Mouse (Mus musculus): Measurements from ENCODE around the gene Slc22a22. TPM values are rescaled to one million over a fixed set of nuclear protein-coding genes. Genes with fewer than 3 reads are reported as not detected.
"Not testable (repeated sequence)": the region's sequence is repeated elsewhere in the genome, so short reads cannot be mapped to it uniquely, and the experiment has no call there.

Gene Slc22a22
- polyA plus RNA-seq, 1 experiment from 2014 or later, result not detected

DNA sequence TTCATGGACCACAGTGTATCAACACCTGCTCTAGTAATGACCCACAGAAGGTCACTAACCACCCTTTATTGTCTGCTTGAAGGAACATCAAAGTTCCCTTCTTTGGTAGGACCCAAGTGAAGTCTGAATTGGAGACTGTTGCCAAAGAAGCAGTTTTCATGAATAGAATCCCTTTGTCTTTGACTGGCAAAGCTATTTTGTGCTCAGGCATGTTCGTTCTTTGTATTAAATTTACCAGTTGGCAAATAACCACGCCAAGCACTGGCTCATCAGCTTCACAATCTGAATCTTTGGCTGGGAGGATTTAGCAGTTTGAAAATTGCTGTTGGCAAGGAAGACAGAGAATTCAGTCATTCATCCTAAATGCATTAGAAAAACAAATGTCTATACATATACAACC, 160.9 kb downstream of the Slc22a22 start:
- Histone ChIP-seq H3K9me3 (ENCODE audit: control insufficient read depth, low read length) (no peaks in the 10 kb centered on the region; the same call in 1 of the 2 replicates), H3K9ac (ENCODE audit: low read length) (no peak overlapping the region)
- no peak for ATAC-seq (ENCODE audit: low FRiP score)

DNA sequence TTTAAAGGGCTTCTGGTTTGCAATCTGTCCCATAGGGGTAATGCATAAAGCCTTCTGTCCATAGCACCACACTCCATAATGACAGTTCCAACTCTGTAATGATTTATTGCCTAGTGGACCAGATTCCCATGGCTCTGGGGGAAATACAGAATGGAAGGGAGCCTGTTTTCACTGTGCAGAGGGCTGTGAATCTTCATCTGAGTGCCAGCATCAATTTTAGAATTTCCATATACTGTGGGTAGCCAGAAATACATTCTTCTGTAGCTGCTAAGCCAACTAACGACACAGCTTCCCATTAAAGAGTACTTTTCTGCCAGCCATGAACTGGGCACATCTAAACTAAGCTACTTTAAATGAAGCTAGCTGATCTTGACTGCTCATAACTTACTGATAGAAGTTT, 174.7 kb downstream of the Slc22a22 start:
- no peak overlapping the region for H3K4me3 ChIP-seq (ENCODE audit: low read depth, low read length)
- H3K9ac ChIP-seq (ENCODE audit: low read length), result no peak overlapping the region
- no peaks in the 10 kb centered on the region for H3K9me3 ChIP-seq (ENCODE audit: control insufficient read depth, low read length)
- H3K27ac ChIP-seq (ENCODE audit: low read depth, low read length), result no peak overlapping the region
- H3K36me3 ChIP-seq (ENCODE audit: control insufficient read depth, insufficient read depth, low read length), result no peaks in the 10 kb centered on the region
- ATAC-seq (ENCODE audit: low FRiP score), result no peak
- 76% methylated on average over 1 of the region's 1 CpGs for WGBS
- DNase-seq (ENCODE audit: low spot score, missing footprints), result no peak
- no peak overlapping the region for H3K4me2 ChIP-seq
- H3K4me1 ChIP-seq (ENCODE audit: control insufficient read depth, insufficient read depth, low read length), result no peaks in the 10 kb centered on the region
- no peaks in the 10 kb centered on the region for H3K27me3 ChIP-seq (ENCODE audit: control insufficient read depth, insufficient read depth, low read length)

More for the DNA sequence above, 160.9 kb downstream of the Slc22a22 start:
- 83% methylated on average over 2 of the region's 2 CpGs for WGBS
- Histone ChIP-seq H3K4me3 (ENCODE audit: low read depth, low read length) (no peak overlapping the region), H3K4me1 (ENCODE audit: control insufficient read depth, insufficient read depth, low read length) (no peaks in the 10 kb centered on the region), H3K36me3 (ENCODE audit: control insufficient read depth, insufficient read depth, low read length) (no peaks in the 10 kb centered on the region), H3K27ac (ENCODE audit: low read depth, low read length) (no peak overlapping the region), H3K4me2 (no peak overlapping the region), H3K27me3 (ENCODE audit: control insufficient read depth, insufficient read depth, low read length) (no peaks in the 10 kb centered on the region)
- no peak for DNase-seq (ENCODE audit: low spot score, missing footprints)

- H3K27ac ChIP-seq (ENCODE audit: low read depth, low read length), result no peak overlapping the region
- H3K4me2 ChIP-seq, result no peak overlapping the region
- ATAC-seq (ENCODE audit: low FRiP score), result no peak
- H3K27me3 ChIP-seq (ENCODE audit: control insufficient read depth, insufficient read depth, low read length), result no peaks in the 10 kb centered on the region
- H3K9me3 ChIP-seq (ENCODE audit: control insufficient read depth, low read length), result no peaks in the 10 kb centered on the region
- no peak for DNase-seq (ENCODE audit: low spot score, missing footprints)
- H3K4me1 ChIP-seq (ENCODE audit: control insufficient read depth, insufficient read depth, low read length), result no peaks in the 10 kb centered on the region
- no peaks in the 10 kb centered on the region for H3K36me3 ChIP-seq (ENCODE audit: control insufficient read depth, insufficient read depth, low read length)
- 67% methylated on average over 1 of the region's 1 CpGs for WGBS
- no peak overlapping the region for H3K9ac ChIP-seq (ENCODE audit: low read length)
- H3K4me3 ChIP-seq (ENCODE audit: low read depth, low read length), result no peak overlapping the region
Measured at GRCm38 (mm10) chr15:57278505-57278904, 198.9 kb downstream of the Slc22a22 start.

GRCm38 (mm10) chr15:57276411-57276810, 201.0 kb downstream of the Slc22a22 start:
- no peaks in the 10 kb centered on the region for H3K4me1 ChIP-seq (ENCODE audit: control insufficient read depth, insufficient read depth, low read length)
- ATAC-seq (ENCODE audit: low FRiP score), result no peak

DNA sequence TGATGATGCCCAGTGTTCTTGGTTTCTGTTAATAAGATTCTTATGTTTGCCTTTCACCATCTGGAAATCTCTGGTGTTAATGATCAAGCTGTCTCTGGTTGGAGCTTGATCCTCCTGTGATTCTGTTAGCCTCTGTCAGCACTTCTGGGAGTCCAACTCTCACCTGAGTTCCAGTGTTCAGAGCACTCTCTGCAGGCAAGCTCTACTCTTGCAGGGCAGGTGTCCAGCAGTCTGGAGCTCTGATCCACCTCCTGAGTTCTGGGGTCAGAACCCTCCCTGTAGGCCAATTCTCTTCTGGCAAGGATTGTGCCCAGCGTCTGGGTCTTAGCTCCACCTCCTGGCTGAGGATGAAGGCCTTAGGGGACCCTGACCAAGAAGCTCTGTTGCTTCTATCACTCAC, 237.4 kb downstream of the Slc22a22 start:
- H3K27me3 ChIP-seq (ENCODE audit: control insufficient read depth, insufficient read depth, low read length); H3K9ac ChIP-seq (ENCODE audit: low read length); H3K36me3 ChIP-seq (ENCODE audit: control insufficient read depth, insufficient read depth, low read length); H3K4me2 ChIP-seq; H3K27ac ChIP-seq (ENCODE audit: low read depth, low read length); DNase-seq (ENCODE audit: low spot score, missing footprints); H3K4me1 ChIP-seq (ENCODE audit: control insufficient read depth, insufficient read depth, low read length); ATAC-seq (ENCODE audit: low FRiP score); H3K4me3 ChIP-seq (ENCODE audit: low read depth, low read length); H3K9me3 ChIP-seq (ENCODE audit: control insufficient read depth, low read length): not testable (repeated sequence)
- WGBS, result 84% methylated on average over 1 of the region's 1 CpGs

More at GRCm38 (mm10) chr15:57276411-57276810, 201.0 kb downstream of the Slc22a22 start:
- Histone ChIP-seq H3K27me3 (ENCODE audit: control insufficient read depth, insufficient read depth, low read length) (no peaks in the 10 kb centered on the region), H3K4me3 (ENCODE audit: low read depth, low read length) (no peak overlapping the region), H3K27ac (ENCODE audit: low read depth, low read length) (no peak overlapping the region), H3K9me3 (ENCODE audit: control insufficient read depth, low read length) (no peaks in the 10 kb centered on the region), H3K36me3 (ENCODE audit: control insufficient read depth, insufficient read depth, low read length) (no peaks in the 10 kb centered on the region), H3K9ac (ENCODE audit: low read length) (no peak overlapping the region), H3K4me2 (no peak overlapping the region)
- DNase-seq (ENCODE audit: low spot score, missing footprints), result no peak

DNA sequence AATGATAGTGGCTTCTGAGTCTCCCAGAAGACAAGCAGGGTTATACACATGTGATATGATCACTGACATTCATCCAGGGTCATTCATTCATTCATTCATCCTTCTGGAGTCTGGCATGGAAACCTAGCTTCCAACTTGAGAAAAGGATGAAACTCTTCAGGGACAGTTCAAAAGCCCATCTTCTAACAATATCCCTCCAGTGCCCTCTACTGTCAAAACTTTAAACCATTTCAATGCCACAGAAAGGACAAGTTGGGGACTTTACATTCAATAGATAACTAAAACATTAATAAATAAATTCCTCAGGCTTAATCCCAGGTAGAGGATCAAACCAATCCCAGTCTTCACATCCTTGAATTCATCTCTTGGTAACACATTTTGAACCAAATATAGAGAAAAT, 247.0 kb downstream of the Slc22a22 start:
- no peak overlapping the region for H3K9ac ChIP-seq (ENCODE audit: low read length)
- H3K4me1 ChIP-seq (ENCODE audit: control insufficient read depth, insufficient read depth, low read length), result no peaks in the 10 kb centered on the region
- DNase-seq (ENCODE audit: low spot score, missing footprints) (no peak), ATAC-seq (ENCODE audit: low FRiP score) (no peak)
- H3K4me3 ChIP-seq (ENCODE audit: low read depth, low read length), result no peak overlapping the region
- no peak overlapping the region for H3K4me2 ChIP-seq
- H3K27ac ChIP-seq (ENCODE audit: low read depth, low read length), result no peak overlapping the region
- H3K27me3 ChIP-seq (ENCODE audit: control insufficient read depth, insufficient read depth, low read length), result no peaks in the 10 kb centered on the region
- no peaks in the 10 kb centered on the region for H3K36me3 ChIP-seq (ENCODE audit: control insufficient read depth, insufficient read depth, low read length)
- no peaks in the 10 kb centered on the region for H3K9me3 ChIP-seq (ENCODE audit: control insufficient read depth, low read length)

DNA sequence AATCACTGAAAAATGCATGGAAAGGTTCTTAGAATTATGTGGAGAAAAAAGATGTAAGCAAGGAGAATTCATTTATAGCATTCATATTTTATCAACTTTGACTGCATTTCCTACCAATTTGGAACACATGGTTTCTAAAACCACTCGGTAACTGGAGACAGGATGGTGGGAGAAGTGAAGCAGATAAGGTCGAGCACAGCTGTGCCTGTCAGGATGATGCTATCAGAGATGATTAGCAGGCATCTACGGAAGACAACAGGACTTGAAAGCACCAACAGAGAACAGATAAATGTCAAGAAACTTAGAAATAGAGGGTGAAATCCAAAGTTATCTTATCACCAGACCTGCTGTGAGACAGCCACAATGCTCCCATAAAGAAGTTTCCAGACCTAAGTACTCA, 272.1 kb downstream of the Slc22a22 start:
- no peak overlapping the region for H3K4me2 ChIP-seq
- no peaks in the 10 kb centered on the region for H3K9me3 ChIP-seq (ENCODE audit: control insufficient read depth, low read length)
- ATAC-seq (ENCODE audit: low FRiP score) (no peak), DNase-seq (ENCODE audit: low spot score, missing footprints) (no peak)
- no peaks in the 10 kb centered on the region for H3K4me1 ChIP-seq (ENCODE audit: control insufficient read depth, insufficient read depth, low read length)
- no peak overlapping the region for H3K4me3 ChIP-seq (ENCODE audit: low read depth, low read length)
- H3K36me3 ChIP-seq (ENCODE audit: control insufficient read depth, insufficient read depth, low read length), result no peaks in the 10 kb centered on the region
- H3K9ac ChIP-seq (ENCODE audit: low read length), result no peak overlapping the region
- no peaks in the 10 kb centered on the region for H3K27me3 ChIP-seq (ENCODE audit: control insufficient read depth, insufficient read depth, low read length)
- no peak overlapping the region for H3K27ac ChIP-seq (ENCODE audit: low read depth, low read length)
- WGBS, result 81% methylated on average over 3 of the region's 3 CpGs

- no peak for DNase-seq (ENCODE audit: low spot score, missing footprints)
- H3K4me1 ChIP-seq (ENCODE audit: control insufficient read depth, insufficient read depth, low read length), result no peaks in the 10 kb centered on the region
- H3K4me2 ChIP-seq, result no peak overlapping the region
- H3K27me3 ChIP-seq (ENCODE audit: control insufficient read depth, insufficient read depth, low read length), result no peaks in the 10 kb centered on the region
- H3K27ac ChIP-seq (ENCODE audit: low read depth, low read length), result no peak overlapping the region
- no peak for ATAC-seq (ENCODE audit: low FRiP score)
- H3K9ac ChIP-seq (ENCODE audit: low read length), result no peak overlapping the region
- no peak overlapping the region for H3K4me3 ChIP-seq (ENCODE audit: low read depth, low read length)
- H3K36me3 ChIP-seq (ENCODE audit: control insufficient read depth, insufficient read depth, low read length), result no peaks in the 10 kb centered on the region
- H3K9me3 ChIP-seq (ENCODE audit: control insufficient read depth, low read length), result no peaks in the 10 kb centered on the region
Measured at GRCm38 (mm10) chr15:57204444-57204930, 272.9 kb downstream of the Slc22a22 start.
